Mouse (Mus musculus) hindbrain, embryonic 11.5 days (tissue): ENCODE results near the gene Suds3. TPM values are rescaled to one million over a fixed set of nuclear protein-coding genes. Genes with fewer than 3 reads are reported as not detected.
A peak's percentile ranks its signal among the peaks of the same experiment; 100 is the strongest.

Source experiments
- ATAC-seq: fragments of 200-750 bp; cut with Nextera tagmentation; 2 replicates; pipeline ENCODE4 v1.8.0; 2017; ENCODE audit warnings: mild to moderate bottlenecking, moderate TSS enrichment, moderate library complexity; ENCODE audit not compliant: low FRiP score
- DNase-seq: peaks from one replicate; pipeline ENCODE4 v3.0.0-alpha.2; 2015; ENCODE audit warnings: low spot score
- H3K27ac ChIP-seq: fragments of 300-500 bp; sonication (generic); 2 replicates; pipeline ENCODE4 v1.5.1; 2014; ENCODE audit warnings: mild to moderate bottlenecking, low read depth, low read length
- H3K27me3 ChIP-seq: fragments of 300-500 bp; sonication (generic); 2 replicates; pipeline ENCODE4 v1.6.1; 2014; ENCODE audit warnings: mild to moderate bottlenecking, low read length, moderate library complexity, mixed read lengths; ENCODE audit not compliant: control insufficient read depth, insufficient read depth
- H3K36me3 ChIP-seq: fragments of 300-500 bp; sonication (generic); 2 replicates; pipeline ENCODE4 v1.6.1; 2014; ENCODE audit warnings: mild to moderate bottlenecking, low read length, moderate library complexity, mixed read lengths; ENCODE audit not compliant: control insufficient read depth, insufficient read depth
- H3K4me1 ChIP-seq: fragments of 300-500 bp; sonication (generic); replicated peaks from 2 replicates; pipeline ENCODE4 v1.6.1; 2014; ENCODE audit warnings: low read length, mixed read lengths; ENCODE audit not compliant: control insufficient read depth, insufficient read depth
- H3K4me2 ChIP-seq: fragments of 300-500 bp; sonication (generic); replicated peaks from 2 replicates; pipeline ENCODE4 v1.6.1; 2014; ENCODE audit warnings: mild to moderate bottlenecking, low read depth, low read length
- H3K4me3 ChIP-seq: fragments of 300-500 bp; sonication (generic); 2 replicates; pipeline ENCODE4 v1.5.1; 2014; ENCODE audit warnings: low read depth, low read length
- H3K9ac ChIP-seq: fragments of 300-500 bp; sonication (generic); 2 replicates; pipeline ENCODE4 v1.6.1; 2014; ENCODE audit warnings: low read depth, low read length
- H3K9me3 ChIP-seq: fragments of 300-500 bp; sonication (generic); 2 replicates; pipeline ENCODE4 v1.6.1; 2016; ENCODE audit warnings: low read length; ENCODE audit not compliant: control insufficient read depth
- WGBS: fragments of 180-500 bp; shearing (Covaris S2); extraction: QIAGEN DNeasy Blood & Tissue Kit; methylation state at CpG from one replicate; pipeline ENCODE4 v1.1.7; 2014; 5-methylcytosine and 5-hydroxymethylcytosine counted together
- polyA plus RNA-seq: library from polyadenylated mRNA; unstranded; fragments of >200 nt; fragmentation: Nextera tagmentation; extraction: Ambion mirVana; gene quantifications from 2 replicates; pipeline ENCODE4 v1.2.1, GENCODE M21; 2014

The Suds3 gene
- polyA plus RNA-seq, 1 experiment from 2014 or later, result 48.0 TPM

- WGBS, result 90% methylated on average over 11 of the region's 11 CpGs
- no peaks in the 10 kb centered on the region for H3K9me3 ChIP-seq
- no peaks in the 10 kb centered on the region for H3K27me3 ChIP-seq
- H3K4me1 ChIP-seq, result peaks cover 2% of the 10 kb centered on the region; the same call in 1 of the 2 replicates
- H3K4me3 ChIP-seq, result no peak overlapping the region
- no peaks in the 10 kb centered on the region for H3K36me3 ChIP-seq
- no peak overlapping the region for H3K27ac ChIP-seq
- ATAC-seq (no peak), DNase-seq (no peak)
- H3K9ac ChIP-seq, result no peak overlapping the region
- H3K4me2 ChIP-seq, result no peak overlapping the region
Observed at GRCm38 (mm10) chr5:117138295-117138988, 22.5 kb upstream of the Suds3 start.

- H3K9ac ChIP-seq, result no peak overlapping the region
- peaks cover 2% of the 10 kb centered on the region; the same call in 1 of the 2 replicates for H3K4me1 ChIP-seq
- H3K36me3 ChIP-seq, result no peaks in the 10 kb centered on the region
- H3K4me3 ChIP-seq, result no peak overlapping the region
- H3K27me3 ChIP-seq, result no peaks in the 10 kb centered on the region
- no peak overlapping the region for H3K27ac ChIP-seq
- H3K4me2 ChIP-seq, result no peak overlapping the region
- H3K9me3 ChIP-seq, result no peaks in the 10 kb centered on the region
- ATAC-seq (no peak), DNase-seq (no peak)
- WGBS, result 79% methylated on average over 8 of the region's 8 CpGs
Observed at GRCm38 (mm10) chr5:117137594-117137993, 21.7 kb upstream of the Suds3 start.

- Histone ChIP-seq H3K27me3 (no peaks in the 10 kb centered on the region), H3K4me3 (no peak overlapping the region), H3K4me2 (no peak overlapping the region), H3K9ac (no peak overlapping the region), H3K4me1 (peaks cover 2% of the 10 kb centered on the region; the same call in 1 of the 2 replicates), H3K27ac (no peak overlapping the region), H3K9me3 (no peaks in the 10 kb centered on the region), H3K36me3 (no peaks in the 10 kb centered on the region)
- no peak for DNase-seq
- WGBS, result 64% methylated on average over 10 of the region's 10 CpGs
- ATAC-seq, result no peak
Observed at GRCm38 (mm10) chr5:117137011-117137410, 21.1 kb upstream of the Suds3 start.

GRCm38 (mm10) chr5:117136570-117136969 lies 20.7 kb upstream of the Suds3 start:
- Histone ChIP-seq H3K9me3 (no peaks in the 10 kb centered on the region), H3K4me3 (no peak overlapping the region), H3K36me3 (no peaks in the 10 kb centered on the region), H3K27me3 (no peaks in the 10 kb centered on the region), H3K4me1 (peaks cover 2% of the 10 kb centered on the region; the same call in 1 of the 2 replicates), H3K27ac (no peak overlapping the region), H3K9ac (no peak overlapping the region), H3K4me2 (no peak overlapping the region)
- no peak for ATAC-seq
- DNase-seq, result no peak
- 91% methylated on average over 5 of the region's 5 CpGs for WGBS

GRCm38 (mm10) chr5:117135869-117136268 lies 20.0 kb upstream of the Suds3 start:
- Histone ChIP-seq H3K4me2 (no peak overlapping the region), H3K9me3 (no peaks in the 10 kb centered on the region), H3K4me3 (no peak overlapping the region), H3K27me3 (no peaks in the 10 kb centered on the region), H3K4me1 (peaks cover 2% of the 10 kb centered on the region; the same call in 1 of the 2 replicates), H3K27ac (no peak overlapping the region), H3K9ac (no peak overlapping the region; the same call in 1 of the 2 replicates), H3K36me3 (no peaks in the 10 kb centered on the region)
- peak; percentile 58 for DNase-seq
- 32% methylated on average over 9 of the region's 9 CpGs for WGBS
- peak; percentile 51; the same call in 1 of the 2 replicates for ATAC-seq

GRCm38 (mm10) chr5:117134889-117135456 lies 19.1 kb upstream of the Suds3 start:
- no peaks in the 10 kb centered on the region for H3K9me3 ChIP-seq
- H3K4me1 ChIP-seq, result peaks cover 2% of the 10 kb centered on the region; the same call in 1 of the 2 replicates
- DNase-seq (no peak), ATAC-seq (no peak)
- H3K9ac ChIP-seq, result no peak overlapping the region
- H3K4me3 ChIP-seq, result no peak overlapping the region
- H3K27ac ChIP-seq, result no peak overlapping the region
- no peak overlapping the region for H3K4me2 ChIP-seq
- H3K36me3 ChIP-seq, result no peaks in the 10 kb centered on the region
- 74% methylated on average over 3 of the region's 3 CpGs for WGBS
- no peaks in the 10 kb centered on the region for H3K27me3 ChIP-seq

GRCm38 (mm10) chr5:117134066-117134888 lies 18.4 kb upstream of the Suds3 start:
- H3K9ac ChIP-seq, result no peak overlapping the region
- WGBS, result 78% methylated on average over 19 of the region's 19 CpGs
- H3K27ac ChIP-seq, result no peak overlapping the region
- H3K4me1 ChIP-seq, result peaks cover 2% of the 10 kb centered on the region; the same call in 1 of the 2 replicates
- no peak overlapping the region for H3K4me3 ChIP-seq
- no peak overlapping the region for H3K4me2 ChIP-seq
- ATAC-seq (no peak), DNase-seq (no peak)
- H3K36me3 ChIP-seq, result no peaks in the 10 kb centered on the region
- H3K9me3 ChIP-seq, result no peaks in the 10 kb centered on the region
- no peaks in the 10 kb centered on the region for H3K27me3 ChIP-seq

- Histone ChIP-seq H3K4me3 (no peak overlapping the region), H3K27ac (no peak overlapping the region), H3K36me3 (no peaks in the 10 kb centered on the region), H3K4me2 (no peak overlapping the region), H3K27me3 (no peaks in the 10 kb centered on the region), H3K9ac (no peak overlapping the region), H3K4me1 (peaks cover 2% of the 10 kb centered on the region; the same call in 1 of the 2 replicates), H3K9me3 (no peaks in the 10 kb centered on the region)
- DNase-seq (no peak), ATAC-seq (no peak)
- WGBS, result 86% methylated on average over 17 of the region's 17 CpGs
Observed at GRCm38 (mm10) chr5:117133446-117134065, 17.6 kb upstream of the Suds3 start.
